Mouse (Mus musculus): ENCODE results near the gene Matn4.

- TF ChIP-seq TAL1 (IDR thresholded peaks at IDR 0.05; ENCODE audit: low read length) (no peak), GATA1 (IDR thresholded peaks at IDR 0.05; ENCODE audit: low read length) (no peak)
Measured at GRCm38 (mm10) chr2:164381726-164382125, 23.2 kb downstream of the Matn4 start.

Measured in erythroblast, embryonic 14.5 days (primary cell).